Mouse (Mus musculus): ENCODE results near the gene Slc2a5. TPM values are rescaled to one million over a fixed set of nuclear protein-coding genes. Genes with fewer than 3 reads are reported as not detected.

Gene Slc2a5
- polyA plus RNA-seq, 1 experiment = 4.5 TPM

DNA sequence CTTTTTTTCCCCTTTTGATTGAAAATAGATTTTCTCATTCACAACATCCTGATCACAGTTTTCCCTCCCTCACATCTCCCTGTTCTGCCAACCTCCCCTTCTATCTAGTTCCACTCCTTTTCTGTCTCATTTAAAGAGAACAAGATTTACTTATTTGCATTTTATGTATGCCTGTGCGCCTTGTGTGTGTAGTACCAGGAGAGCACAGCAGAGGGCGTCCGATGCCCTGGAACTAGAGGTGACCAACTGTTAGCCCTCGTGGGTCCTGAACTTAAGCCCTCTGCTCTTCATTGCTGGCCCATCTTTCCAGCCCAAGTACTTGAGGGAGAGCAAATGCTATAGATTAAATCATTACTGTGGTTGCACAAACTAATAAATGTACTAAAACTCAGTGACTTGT lies 33.7 kb upstream of the Slc2a5 start:
- peaks cover 10% of the 10 kb centered on the region; the same call in 1 of the 2 replicates for H3K4me1 ChIP-seq (ENCODE audit: control insufficient read depth, insufficient read depth, low read length)
- TF ChIP-seq CTCF (IDR thresholded peaks at IDR 0.05; ENCODE audit: insufficient read depth, low read length) (peak; percentile 28; the same call in 1 of the 2 replicates), POLR2A (IDR thresholded peaks at IDR 0.05; ENCODE audit: borderline replicate concordance, extremely low read depth, low read depth, low read length) (no peak)
- no peak overlapping the region for H3K4me3 ChIP-seq (replicated peaks; ENCODE audit: extremely low read depth, low read depth, low read length)
- 75% methylated on average over 4 of the region's 4 CpGs for WGBS
- DNase-seq = no peak

DNA sequence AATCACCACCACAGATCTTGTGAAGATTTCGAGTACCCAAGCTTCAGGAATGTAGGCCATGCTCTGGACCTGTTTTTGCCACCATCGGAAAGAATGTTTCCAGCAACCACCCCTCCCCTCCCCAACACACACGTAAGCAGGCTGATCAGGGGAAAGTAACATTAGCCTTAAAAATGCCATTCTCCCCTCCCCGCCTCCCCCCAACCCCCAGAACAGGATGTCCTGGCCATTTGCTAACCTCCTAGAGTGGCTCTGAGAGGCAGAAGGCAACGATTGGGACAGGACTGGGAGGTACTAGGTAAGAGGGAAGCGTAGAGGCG lies 32.3 kb upstream of the Slc2a5 start:
- peak overlapping the region; percentile 0 for H3K4me3 ChIP-seq (replicated peaks; ENCODE audit: extremely low read depth, low read depth, low read length)
- WGBS = 7% methylated on average over 7 of the region's 7 CpGs
- no peak for DNase-seq
- TF ChIP-seq POLR2A (IDR thresholded peaks at IDR 0.05; ENCODE audit: borderline replicate concordance, extremely low read depth, low read depth, low read length) (no peak), CTCF (IDR thresholded peaks at IDR 0.05; ENCODE audit: insufficient read depth, low read length) (no peak)
- H3K4me1 ChIP-seq (ENCODE audit: control insufficient read depth, insufficient read depth, low read length) = peaks cover 10% of the 10 kb centered on the region; the same call in 1 of the 2 replicates

GRCm38 (mm10) chr4:150087161-150087889 lies 31.8 kb upstream of the Slc2a5 start, which contains the start of gene Gpr157:
Gpr157 (plus strand) TSS chr4:150087365.
- DNase-seq = peak; percentile 95
- peak within 1 kb of the TSS; percentile 75 for H3K4me3 ChIP-seq (replicated peaks; ENCODE audit: extremely low read depth, low read depth, low read length)
- peaks cover 10% of the 10 kb centered on the region; the same call in 1 of the 2 replicates for H3K4me1 ChIP-seq (ENCODE audit: control insufficient read depth, insufficient read depth, low read length)
- under 1% methylated on average over 54 of the region's 56 CpGs for WGBS
- TF ChIP-seq POLR2A (IDR thresholded peaks at IDR 0.05; ENCODE audit: borderline replicate concordance, extremely low read depth, low read depth, low read length) (peak; percentile 49; the same call in 1 of the 2 replicates), CTCF (IDR thresholded peaks at IDR 0.05; ENCODE audit: insufficient read depth, low read length) (no peak)

GRCm38 (mm10) chr4:150087890-150088530 lies 31.1 kb upstream of the Slc2a5 start:
- Histone ChIP-seq H3K4me3 (replicated peaks; ENCODE audit: extremely low read depth, low read depth, low read length) (peak overlapping the region; percentile 75), H3K4me1 (ENCODE audit: control insufficient read depth, insufficient read depth, low read length) (peaks cover 10% of the 10 kb centered on the region; the same call in 1 of the 2 replicates)
- TF ChIP-seq POLR2A (IDR thresholded peaks at IDR 0.05; ENCODE audit: borderline replicate concordance, extremely low read depth, low read depth, low read length) (no peak), CTCF (IDR thresholded peaks at IDR 0.05; ENCODE audit: insufficient read depth, low read length) (no peak)
- 20% methylated on average over 29 of the region's 29 CpGs for WGBS
- no peak for DNase-seq

DNA sequence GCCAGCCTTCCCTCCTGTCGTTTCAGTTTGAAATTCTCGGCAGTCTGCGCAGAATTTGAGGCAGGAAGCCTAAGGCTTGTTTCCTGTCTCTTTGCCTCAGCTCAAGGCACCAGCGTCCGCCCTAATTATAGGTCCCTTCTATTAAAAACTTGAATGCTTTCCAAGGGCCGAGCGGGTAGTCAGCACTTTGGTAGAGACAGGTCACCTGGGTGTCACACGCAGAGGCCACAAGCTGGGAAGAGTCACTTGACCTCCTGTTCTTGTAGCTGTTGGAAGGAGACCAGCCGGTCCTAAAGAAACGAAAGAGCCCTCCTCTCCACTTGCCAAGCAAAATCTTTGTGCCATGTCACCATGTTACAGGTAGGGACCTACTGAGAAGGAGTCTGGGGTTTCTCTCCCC lies 30.0 kb upstream of the Slc2a5 start:
- H3K4me3 ChIP-seq (replicated peaks; ENCODE audit: extremely low read depth, low read depth, low read length) = no peak overlapping the region
- 35% methylated on average over 10 of the region's 10 CpGs for WGBS
- H3K4me1 ChIP-seq (ENCODE audit: control insufficient read depth, insufficient read depth, low read length) = peaks cover 10% of the 10 kb centered on the region; the same call in 1 of the 2 replicates
- peak; percentile 20 for DNase-seq
- TF ChIP-seq POLR2A (IDR thresholded peaks at IDR 0.05; ENCODE audit: borderline replicate concordance, extremely low read depth, low read depth, low read length) (no peak), CTCF (IDR thresholded peaks at IDR 0.05; ENCODE audit: insufficient read depth, low read length) (no peak)

DNA sequence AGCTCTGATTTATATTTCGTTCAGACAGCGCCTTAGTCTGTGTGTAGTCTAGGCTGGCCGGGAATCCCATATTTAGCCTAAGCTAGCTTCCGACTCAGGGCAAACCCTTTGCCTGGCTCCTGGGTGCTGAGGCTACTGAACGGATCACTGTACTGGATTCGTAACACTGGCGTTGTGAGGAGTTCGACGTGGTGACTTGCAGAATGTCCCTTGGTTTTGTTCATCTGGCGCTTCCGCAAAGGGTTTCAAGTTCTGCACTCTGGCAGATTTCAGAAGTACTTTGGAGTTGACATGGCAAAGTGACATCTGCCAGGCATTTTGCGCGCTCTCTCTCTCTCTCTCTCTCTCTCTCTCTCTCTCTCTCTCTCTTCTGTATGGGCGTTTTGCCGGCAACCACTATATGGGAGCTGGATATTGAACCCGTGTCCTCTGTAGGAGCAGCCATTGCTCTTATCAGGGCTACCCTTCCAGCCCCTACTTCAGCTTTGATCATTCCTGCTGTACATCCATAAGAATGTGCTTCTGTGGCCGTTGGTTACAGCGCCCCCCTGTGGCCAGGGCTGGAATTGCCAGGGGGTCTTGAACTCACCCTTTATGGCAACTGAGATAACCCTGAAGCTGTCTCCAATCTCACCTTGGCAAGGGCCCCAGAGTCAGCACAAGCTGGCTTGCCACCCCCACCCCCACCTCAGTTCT lies 27.0 kb upstream of the Slc2a5 start:
- Histone ChIP-seq H3K4me1 (ENCODE audit: control insufficient read depth, insufficient read depth, low read length) (peaks cover 10% of the 10 kb centered on the region; the same call in 1 of the 2 replicates), H3K4me3 (replicated peaks; ENCODE audit: extremely low read depth, low read depth, low read length) (no peak overlapping the region)
- TF ChIP-seq POLR2A (IDR thresholded peaks at IDR 0.05; ENCODE audit: borderline replicate concordance, extremely low read depth, low read depth, low read length) (no peak), CTCF (IDR thresholded peaks at IDR 0.05; ENCODE audit: insufficient read depth, low read length) (peak; percentile 59)
- peak; percentile 34 for DNase-seq
- WGBS = 85% methylated on average over 18 of the region's 18 CpGs

- TF ChIP-seq CTCF (IDR thresholded peaks at IDR 0.05; ENCODE audit: insufficient read depth, low read length) = 0 out of 2 replicates have a peak, but pooled peaks have one; percentile 14
- no peak for TF ChIP-seq POLR2A (IDR thresholded peaks at IDR 0.05; ENCODE audit: borderline replicate concordance, extremely low read depth, low read depth, low read length)
- Histone ChIP-seq H3K4me3 (replicated peaks; ENCODE audit: extremely low read depth, low read depth, low read length) (no peak overlapping the region), H3K4me1 (ENCODE audit: control insufficient read depth, insufficient read depth, low read length) (peaks cover 10% of the 10 kb centered on the region; the same call in 1 of the 2 replicates)
- WGBS = 54% methylated on average over 3 of the region's 3 CpGs
- no peak for DNase-seq
Measured at GRCm38 (mm10) chr4:150092583-150092902, 26.5 kb upstream of the Slc2a5 start.

GRCm38 (mm10) chr4:150093560-150094462 lies 25.3 kb upstream of the Slc2a5 start:
- Histone ChIP-seq H3K4me1 (ENCODE audit: control insufficient read depth, insufficient read depth, low read length) (peaks cover 4% of the 10 kb centered on the region; the same call in 1 of the 2 replicates), H3K4me3 (replicated peaks; ENCODE audit: extremely low read depth, low read depth, low read length) (no peak overlapping the region)
- WGBS = 60% methylated on average over 12 of the region's 12 CpGs
- TF ChIP-seq CTCF (IDR thresholded peaks at IDR 0.05; ENCODE audit: insufficient read depth, low read length) (no peak), POLR2A (IDR thresholded peaks at IDR 0.05; ENCODE audit: borderline replicate concordance, extremely low read depth, low read depth, low read length) (no peak)
- no peak for DNase-seq

GRCm38 (mm10) chr4:150094463-150094789 lies 24.7 kb upstream of the Slc2a5 start:
- DNase-seq = no peak
- TF ChIP-seq POLR2A (IDR thresholded peaks at IDR 0.05; ENCODE audit: borderline replicate concordance, extremely low read depth, low read depth, low read length) (no peak), CTCF (IDR thresholded peaks at IDR 0.05; ENCODE audit: insufficient read depth, low read length) (no peak)
- peaks cover under 1% of the 10 kb centered on the region; the same call in 1 of the 2 replicates for H3K4me1 ChIP-seq (ENCODE audit: control insufficient read depth, insufficient read depth, low read length)
- H3K4me3 ChIP-seq (replicated peaks; ENCODE audit: extremely low read depth, low read depth, low read length) = no peak overlapping the region
- WGBS = 86% methylated on average over 5 of the region's 5 CpGs
